Mouse (Mus musculus): ENCODE measurements around the gene Wnt5b. TPM values are rescaled to one million over a fixed set of nuclear protein-coding genes. Genes with fewer than 3 reads are reported as not detected.

Wnt5b gene
- polyA plus RNA-seq, 1 experiment from 2014 or later = 14.1 TPM

DNA sequence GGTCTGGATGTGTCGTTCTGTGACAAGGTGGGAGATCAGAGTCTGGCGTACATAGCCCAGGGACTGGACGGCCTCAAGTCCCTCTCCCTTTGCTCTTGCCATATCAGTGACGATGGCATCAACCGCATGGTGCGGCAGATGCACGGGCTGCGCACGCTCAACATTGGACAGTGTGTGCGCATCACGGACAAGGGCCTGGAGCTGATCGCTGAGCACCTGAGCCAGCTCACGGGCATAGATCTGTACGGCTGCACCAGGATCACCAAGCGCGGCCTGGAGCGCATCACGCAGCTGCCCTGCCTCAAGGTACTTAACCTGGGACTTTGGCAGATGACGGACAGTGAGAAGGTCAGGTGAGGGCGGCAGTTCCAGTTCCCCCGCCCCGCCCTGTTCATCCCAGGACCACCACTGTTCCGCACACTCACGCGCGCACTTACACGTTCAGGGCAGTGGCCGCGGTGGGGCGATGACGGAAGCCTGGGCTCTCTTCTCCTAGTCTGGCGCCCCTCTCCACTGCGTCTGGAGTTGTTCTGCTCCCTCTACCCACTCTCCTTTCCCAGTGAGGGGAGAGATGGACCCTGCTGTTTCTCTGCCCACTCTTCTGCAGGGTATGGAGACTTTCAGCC, 63.3 kb downstream of the Wnt5b start:
- Histone ChIP-seq H3K9me3 (no peaks in the 10 kb centered on the region), H3K4me1 (peaks cover 57% of the 10 kb centered on the region), H3K36me3 (peaks cover 10% of the 10 kb centered on the region), H3K9ac (peak overlapping the region; percentile 93), H3K4me2 (peak overlapping the region; percentile 86), H3K4me3 (peak overlapping the region; percentile 79), H3K27me3 (no peaks in the 10 kb centered on the region), H3K27ac (0 out of 2 replicates have a peak overlapping the region, but pooled peaks have one; percentile 99)
- no peak for ATAC-seq (ENCODE audit: insufficient number of reproducible peaks, low FRiP score, low TSS enrichment, low read depth)
- WGBS = 2% methylated on average over 32 of the region's 33 CpGs

- ATAC-seq (ENCODE audit: insufficient number of reproducible peaks, low FRiP score, low TSS enrichment, low read depth) = peak; percentile 17
- Histone ChIP-seq H3K9me3 (no peaks in the 10 kb centered on the region), H3K4me2 (peak overlapping the region; percentile 86), H3K4me3 (peak overlapping the region; percentile 79), H3K27me3 (no peaks in the 10 kb centered on the region), H3K9ac (peak overlapping the region; percentile 93), H3K27ac (peak overlapping the region; percentile 99), H3K4me1 (peaks cover 52% of the 10 kb centered on the region), H3K36me3 (peaks cover 10% of the 10 kb centered on the region)
- WGBS = under 1% methylated on average over 69 of the region's 70 CpGs
Measured at GRCm38 (mm10) chr6:119479876-119480705, 64.1 kb downstream of the Wnt5b start.

DNA sequence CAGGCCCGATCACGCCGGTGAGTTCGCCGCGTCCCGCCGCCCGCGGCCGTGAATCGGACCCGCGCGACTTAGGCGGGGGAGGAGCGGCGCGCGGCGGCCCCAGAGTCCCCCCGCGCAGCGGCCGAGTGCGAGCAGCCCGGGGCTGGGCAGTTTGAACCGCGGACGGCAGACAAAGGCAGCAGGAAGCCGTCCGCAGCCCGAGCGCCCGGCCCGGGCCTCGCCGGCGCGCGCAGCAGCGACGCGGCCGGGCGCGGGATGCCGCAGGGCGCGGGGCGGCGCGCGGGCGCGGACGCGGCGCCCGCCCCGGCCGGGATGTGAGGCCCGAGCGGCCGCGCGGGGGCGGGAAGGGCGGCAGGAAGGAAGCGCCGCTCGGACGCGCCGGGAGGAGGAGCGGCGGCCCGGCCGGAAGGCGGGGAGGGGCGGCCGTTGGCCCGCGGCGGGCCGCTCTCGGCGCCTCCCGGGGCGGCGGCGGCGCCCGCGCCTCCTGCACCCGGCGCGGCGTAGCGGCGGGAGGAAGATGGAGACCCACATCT, 64.7 kb downstream of the Wnt5b start, which contains the start of gene Fbxl14:
Fbxl14 (plus strand) TSS at position 326 of the 533 bp plus-strand sequence.
- H3K36me3 ChIP-seq = peaks cover 7% of the 10 kb centered on the region
- no peaks in the 10 kb centered on the region for H3K9me3 ChIP-seq
- H3K4me3 ChIP-seq = peak within 1 kb of the TSS; percentile 79
- WGBS = 0% methylated on average over 50 of the region's 101 CpGs
- H3K4me2 ChIP-seq = peak within 1 kb of the TSS; percentile 86
- ATAC-seq (ENCODE audit: insufficient number of reproducible peaks, low FRiP score, low TSS enrichment, low read depth) = peak; percentile 81
- peak within 1 kb of the TSS; percentile 93 for H3K9ac ChIP-seq
- no peaks in the 10 kb centered on the region for H3K27me3 ChIP-seq
- peak within 1 kb of the TSS; percentile 99 for H3K27ac ChIP-seq
- peaks cover 48% of the 10 kb centered on the region for H3K4me1 ChIP-seq

- under 1% methylated on average over 44 of the region's 49 CpGs for WGBS
- Histone ChIP-seq H3K4me3 (peak overlapping the region; percentile 79), H3K27me3 (no peaks in the 10 kb centered on the region), H3K4me1 (peaks cover 44% of the 10 kb centered on the region), H3K4me2 (peak overlapping the region; percentile 62), H3K27ac (peak overlapping the region; percentile 99), H3K9me3 (no peaks in the 10 kb centered on the region), H3K36me3 (peaks cover 2% of the 10 kb centered on the region; the same call in 1 of the 2 replicates), H3K9ac (peak overlapping the region; percentile 93)
- peak; percentile 91 for ATAC-seq (ENCODE audit: insufficient number of reproducible peaks, low FRiP score, low TSS enrichment, low read depth)
Measured at GRCm38 (mm10) chr6:119478560-119479342, 65.4 kb downstream of the Wnt5b start.

DNA sequence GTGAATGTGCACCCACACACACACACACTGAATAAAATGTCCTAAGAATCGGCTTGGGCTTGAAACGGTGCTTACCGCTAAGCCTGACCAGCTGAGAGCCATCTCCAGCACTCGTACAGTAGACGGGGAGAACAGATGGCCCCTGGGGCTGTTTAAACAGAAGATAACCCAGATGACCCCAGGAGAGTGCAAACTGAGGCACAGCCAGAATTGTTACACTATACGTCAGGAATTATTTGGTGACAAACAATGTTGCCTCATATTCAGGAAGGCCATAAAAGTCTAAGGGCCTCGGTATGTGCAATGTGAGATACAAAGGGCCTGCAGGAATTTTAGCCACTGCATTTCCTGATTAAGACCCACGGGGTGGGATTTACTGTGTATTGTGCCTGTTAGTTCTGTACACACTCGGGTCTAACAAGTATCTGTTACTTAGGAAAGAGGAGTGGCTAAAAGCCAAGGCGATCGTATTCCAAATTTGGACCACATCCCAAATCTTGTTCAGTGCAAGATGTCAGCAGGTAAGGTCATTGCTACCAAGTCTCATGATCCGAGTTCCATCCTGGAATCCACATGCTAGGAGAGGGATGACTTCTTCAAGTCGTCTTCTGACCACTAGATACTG, 66.3 kb downstream of the Wnt5b start:
- no peak overlapping the region for H3K9ac ChIP-seq
- H3K27me3 ChIP-seq = no peaks in the 10 kb centered on the region
- H3K4me2 ChIP-seq = no peak overlapping the region; the same call in 1 of the 2 replicates
- H3K36me3 ChIP-seq = no peaks in the 10 kb centered on the region
- H3K9me3 ChIP-seq = no peaks in the 10 kb centered on the region
- H3K4me3 ChIP-seq = no peak overlapping the region
- 24% methylated on average over 13 of the region's 13 CpGs for WGBS
- no peak for ATAC-seq (ENCODE audit: insufficient number of reproducible peaks, low FRiP score, low TSS enrichment, low read depth)
- H3K4me1 ChIP-seq = peaks cover 34% of the 10 kb centered on the region
- peak overlapping the region; percentile 99; the same call in 1 of the 2 replicates for H3K27ac ChIP-seq

DNA sequence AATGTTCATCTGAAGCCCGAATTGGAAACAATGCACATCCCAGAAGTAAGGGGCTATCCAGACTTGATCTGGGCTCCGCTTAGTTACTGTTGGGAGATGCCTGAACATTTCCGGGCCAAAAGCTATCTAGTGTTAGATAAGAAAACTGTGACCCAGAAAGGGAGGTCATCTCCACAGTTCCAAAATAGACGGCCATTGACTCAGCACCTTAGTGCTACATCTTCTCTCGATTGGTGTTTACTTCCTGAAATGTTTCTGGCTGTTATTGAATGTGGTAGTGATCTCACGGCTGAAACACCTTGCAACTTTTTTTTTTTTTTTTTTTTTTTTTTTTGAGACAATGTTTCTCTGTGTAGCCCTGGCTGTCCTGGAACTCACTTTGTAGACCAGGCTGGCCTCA, 68.2 kb downstream of the Wnt5b start:
- Histone ChIP-seq H3K4me3 (no peak overlapping the region), H3K9me3 (no peaks in the 10 kb centered on the region), H3K9ac (no peak overlapping the region), H3K4me1 (peaks cover 26% of the 10 kb centered on the region), H3K4me2 (no peak overlapping the region), H3K36me3 (no peaks in the 10 kb centered on the region), H3K27ac (no peak overlapping the region), H3K27me3 (no peaks in the 10 kb centered on the region)
- 85% methylated on average over 6 of the region's 6 CpGs for WGBS
- ATAC-seq (ENCODE audit: insufficient number of reproducible peaks, low FRiP score, low TSS enrichment, low read depth) = no peak

DNA sequence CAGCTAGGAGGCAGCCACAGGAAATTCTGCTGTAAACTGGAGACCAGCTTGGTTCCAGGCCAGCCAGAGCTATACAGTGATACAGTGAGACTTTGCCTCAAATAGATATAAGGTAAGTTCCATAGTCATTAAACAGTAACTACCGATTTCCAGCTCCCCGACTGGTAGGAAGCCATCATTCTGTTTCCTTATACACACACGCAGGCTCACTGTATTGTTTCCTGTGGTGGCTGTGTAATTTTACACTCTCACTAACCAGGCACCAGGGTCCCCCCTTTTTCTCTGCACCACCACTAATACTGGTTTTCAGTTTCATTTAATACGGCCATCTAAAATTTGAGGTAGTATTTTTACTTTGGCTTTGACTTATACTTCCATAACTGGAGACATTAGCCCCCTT, 70.2 kb downstream of the Wnt5b start:
- WGBS = 68% methylated on average over 4 of the region's 4 CpGs

DNA sequence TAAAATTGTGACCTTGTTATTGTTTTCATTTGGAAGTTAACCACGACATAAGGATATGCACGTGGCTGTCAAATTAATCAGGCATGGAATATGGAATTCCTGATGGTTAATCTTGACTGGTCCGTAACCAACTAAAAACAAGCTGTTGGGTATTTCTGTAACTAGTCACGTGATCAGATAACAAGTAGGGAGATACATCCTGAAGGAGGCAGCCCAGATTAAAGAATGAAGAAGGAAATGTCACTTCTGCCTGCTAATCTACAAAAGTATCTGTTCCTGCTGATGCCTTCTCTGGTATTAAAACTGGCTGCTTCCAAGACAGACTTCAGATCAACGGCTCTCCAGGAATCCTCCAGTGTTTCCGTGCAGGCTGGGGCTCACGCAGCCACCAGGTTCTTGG, 70.7 kb downstream of the Wnt5b start:
- Histone ChIP-seq H3K27me3 (no peaks in the 10 kb centered on the region), H3K4me3 (no peak overlapping the region), H3K9me3 (no peaks in the 10 kb centered on the region), H3K36me3 (no peaks in the 10 kb centered on the region), H3K9ac (no peak overlapping the region), H3K4me1 (peaks cover 14% of the 10 kb centered on the region), H3K4me2 (no peak overlapping the region), H3K27ac (no peak overlapping the region)
- ATAC-seq (ENCODE audit: insufficient number of reproducible peaks, low FRiP score, low TSS enrichment, low read depth) = no peak
- WGBS = 81% methylated on average over 7 of the region's 7 CpGs

More for the DNA sequence above, 70.2 kb downstream of the Wnt5b start:
- Histone ChIP-seq H3K36me3 (no peaks in the 10 kb centered on the region), H3K4me3 (no peak overlapping the region), H3K9me3 (no peaks in the 10 kb centered on the region), H3K4me2 (no peak overlapping the region), H3K9ac (no peak overlapping the region), H3K27me3 (no peaks in the 10 kb centered on the region), H3K27ac (no peak overlapping the region), H3K4me1 (peaks cover 16% of the 10 kb centered on the region)
- no peak for ATAC-seq (ENCODE audit: insufficient number of reproducible peaks, low FRiP score, low TSS enrichment, low read depth)

- ATAC-seq (ENCODE audit: insufficient number of reproducible peaks, low FRiP score, low TSS enrichment, low read depth) = no peak
- Histone ChIP-seq H3K4me2 (no peak overlapping the region), H3K9ac (no peak overlapping the region), H3K27ac (no peak overlapping the region), H3K4me1 (peaks cover 7% of the 10 kb centered on the region), H3K36me3 (no peaks in the 10 kb centered on the region), H3K27me3 (no peaks in the 10 kb centered on the region), H3K4me3 (no peak overlapping the region), H3K9me3 (no peaks in the 10 kb centered on the region)
- WGBS = 72% methylated on average over 3 of the region's 3 CpGs
Measured at GRCm38 (mm10) chr6:119472705-119473104, 71.4 kb downstream of the Wnt5b start.

DNA sequence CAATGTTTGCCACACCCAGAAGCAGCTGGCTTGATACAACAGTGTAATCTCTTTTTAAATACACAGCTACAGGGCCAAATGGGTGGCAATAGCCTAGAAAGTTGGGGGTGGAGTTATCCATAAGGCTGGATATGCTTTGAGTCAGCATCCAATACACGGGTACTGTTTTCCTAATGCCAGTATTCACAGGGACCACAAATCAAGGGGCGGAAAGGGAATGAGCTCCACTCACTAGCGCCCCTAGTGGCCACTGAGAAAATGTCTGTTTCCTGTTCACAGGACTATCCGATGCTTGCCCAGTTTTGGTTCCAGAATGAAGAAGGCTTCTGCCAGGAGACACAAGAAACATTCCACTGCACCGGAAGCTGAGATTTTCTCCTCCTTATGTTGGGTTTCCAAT, 72.0 kb downstream of the Wnt5b start:
- H3K4me1 ChIP-seq = peaks cover 4% of the 10 kb centered on the region; the same call in 1 of the 2 replicates
- H3K9me3 ChIP-seq = no peaks in the 10 kb centered on the region
- no peak overlapping the region for H3K4me2 ChIP-seq
- no peak overlapping the region for H3K27ac ChIP-seq
- no peaks in the 10 kb centered on the region for H3K27me3 ChIP-seq
- H3K4me3 ChIP-seq = no peak overlapping the region
- 32% methylated on average over 5 of the region's 5 CpGs for WGBS
- no peaks in the 10 kb centered on the region for H3K36me3 ChIP-seq
- no peak overlapping the region for H3K9ac ChIP-seq
- no peak for ATAC-seq (ENCODE audit: insufficient number of reproducible peaks, low FRiP score, low TSS enrichment, low read depth)

GRCm38 (mm10) chr6:119470777-119471176, 73.4 kb downstream of the Wnt5b start:
- ATAC-seq (ENCODE audit: insufficient number of reproducible peaks, low FRiP score, low TSS enrichment, low read depth) = no peak
- no peak overlapping the region for H3K27ac ChIP-seq
- H3K9me3 ChIP-seq = no peaks in the 10 kb centered on the region
- H3K27me3 ChIP-seq = no peaks in the 10 kb centered on the region
- H3K9ac ChIP-seq = no peak overlapping the region
- 89% methylated on average over 3 of the region's 3 CpGs for WGBS
- no peak overlapping the region for H3K4me3 ChIP-seq
- peaks cover 4% of the 10 kb centered on the region; the same call in 1 of the 2 replicates for H3K4me1 ChIP-seq
- no peak overlapping the region for H3K4me2 ChIP-seq
- no peaks in the 10 kb centered on the region for H3K36me3 ChIP-seq

Measured in limb, embryonic 15.5 days (tissue).